Mouse (Mus musculus) bone marrow, adult 2 months (tissue): ENCODE data around the gene Tcf20.

ENCODE experiments used
- CTCF ChIP-seq: fragments of 200-500 bp; IDR thresholded peaks from 2 replicates; pipeline ENCODE4 v1.5.1; 2011; ENCODE audit warnings: low read length, control low read depth; ENCODE audit not compliant: control insufficient read depth, insufficient read depth
- POLR2A ChIP-seq: fragments of 200-500 bp; IDR thresholded peaks from 2 replicates; pipeline ENCODE4 v1.6.1; 2011; ENCODE audit warnings: low read depth, mild to moderate bottlenecking, control low read depth, low read length, borderline replicate concordance; ENCODE audit not compliant: control insufficient read depth

- TF ChIP-seq CTCF (no peak), POLR2A (no peak)
These were observed 22.8 kb upstream of the Tcf20 start for GRCm38 (mm10) chr15:83010423-83010822.
